Mouse (Mus musculus): ENCODE results near the gene Atp6ap2. TPM values are rescaled to one million over a fixed set of nuclear protein-coding genes. Genes with fewer than 3 reads are reported as not detected.
"Not testable (repeated sequence)": the region's sequence is repeated elsewhere in the genome, so short reads cannot be mapped to it uniquely, and the experiment has no call there.

Atp6ap2 gene
- 100 to 1,000 TPM; 209 to 221 TPM for total RNA-seq (2021)

GRCm38 (mm10) chrX:12587192-12587957 is at the start of gene Atp6ap2:
Atp6ap2 (plus strand) TSS chrX:12587801.
- intact Hi-C loops (cut with DNase I), result no loop called here
- peak; percentile 92 to 95 for DNase-seq (ENCODE audit: extremely low spot score in 1 of 2, low spot score in 2 of 2)

GRCm38 (mm10) chrX:12544417-12544816 is 43.2 kb upstream of the Atp6ap2 start:
- intact Hi-C loops (cut with DNase I), result no loop called here
- no peak for DNase-seq (ENCODE audit: extremely low spot score in 1 of 2, low spot score in 2 of 2)

GRCm38 (mm10) chrX:12557086-12557485 is 30.5 kb upstream of the Atp6ap2 start:
- intact Hi-C loops (cut with DNase I), result no loop called here
- DNase-seq (ENCODE audit: extremely low spot score in 1 of 2, low spot score in 2 of 2), result no peak

- DNase-seq (ENCODE audit: extremely low spot score in 1 of 2, low spot score in 2 of 2), result no peak
- intact Hi-C loops (cut with DNase I), result no loop called here
Measured at GRCm38 (mm10) chrX:12571407-12571806, 16.2 kb upstream of the Atp6ap2 start.

GRCm38 (mm10) chrX:12577936-12578335 is 9.7 kb upstream of the Atp6ap2 start:
- intact Hi-C loops (cut with DNase I), result no loop called here
- DNase-seq (ENCODE audit: extremely low spot score in 1 of 2, low spot score in 2 of 2), result no peak

- intact Hi-C loops (cut with DNase I), result no loop called here
- DNase-seq (ENCODE audit: extremely low spot score in 1 of 2, low spot score in 2 of 2), result no peak
Measured at GRCm38 (mm10) chrX:12578339-12578868, 9.2 kb upstream of the Atp6ap2 start.

GRCm38 (mm10) chrX:12583261-12583660 is 4.3 kb upstream of the Atp6ap2 start:
- intact Hi-C loops (cut with DNase I), result no loop called here
- DNase-seq (ENCODE audit: extremely low spot score in 1 of 2, low spot score in 2 of 2), result no peak

- intact Hi-C loops (cut with DNase I), result no loop called here
- DNase-seq (ENCODE audit: extremely low spot score in 1 of 2, low spot score in 2 of 2), result no peak
Measured at GRCm38 (mm10) chrX:12587958-12588355, 356 bp downstream of the Atp6ap2 start.

- intact Hi-C loops (cut with DNase I), result no loop called here
- no peak for DNase-seq (ENCODE audit: extremely low spot score in 1 of 2, low spot score in 2 of 2)
Measured at GRCm38 (mm10) chrX:12591401-12591943, 3.9 kb downstream of the Atp6ap2 start.

GRCm38 (mm10) chrX:12592011-12592410 is 4.4 kb downstream of the Atp6ap2 start:
- intact Hi-C loops (cut with DNase I), result no loop called here
- DNase-seq (ENCODE audit: extremely low spot score in 1 of 2, low spot score in 2 of 2), result no peak

- intact Hi-C loops (cut with DNase I), result no loop called here
- no peak for DNase-seq (ENCODE audit: extremely low spot score in 1 of 2, low spot score in 2 of 2)
Measured at GRCm38 (mm10) chrX:12593824-12594223, 6.2 kb downstream of the Atp6ap2 start.

- intact Hi-C loops (cut with DNase I); DNase-seq (ENCODE audit: extremely low spot score in 1 of 2, low spot score in 2 of 2): not testable (repeated sequence)
Measured at GRCm38 (mm10) chrX:12610541-12610940, 22.9 kb downstream of the Atp6ap2 start.

- intact Hi-C loops (cut with DNase I), result no loop called here
- DNase-seq (ENCODE audit: extremely low spot score in 1 of 2, low spot score in 2 of 2), result no peak
Measured at GRCm38 (mm10) chrX:12611211-12611610, 23.6 kb downstream of the Atp6ap2 start.

GRCm38 (mm10) chrX:12612360-12612759 is 24.8 kb downstream of the Atp6ap2 start:
- DNase-seq (ENCODE audit: extremely low spot score in 1 of 2, low spot score in 2 of 2); intact Hi-C loops (cut with DNase I): not testable (repeated sequence)

GRCm38 (mm10) chrX:12625131-12625530 is 37.5 kb downstream of the Atp6ap2 start:
- intact Hi-C loops (cut with DNase I), result no loop called here
- DNase-seq (ENCODE audit: extremely low spot score in 1 of 2, low spot score in 2 of 2), result no peak

GRCm38 (mm10) chrX:12644976-12645375 is 57.4 kb downstream of the Atp6ap2 start:
- DNase-seq (ENCODE audit: extremely low spot score in 1 of 2, low spot score in 2 of 2), result no peak
- intact Hi-C loops (cut with DNase I), result no loop called here

- no peak for DNase-seq (ENCODE audit: extremely low spot score in 1 of 2, low spot score in 2 of 2)
Measured at GRCm38 (mm10) chrX:12645531-12646304, 58.1 kb downstream of the Atp6ap2 start.

GRCm38 (mm10) chrX:12651906-12652305 is 64.3 kb downstream of the Atp6ap2 start:
- no peak for DNase-seq (ENCODE audit: extremely low spot score in 1 of 2, low spot score in 2 of 2)
- intact Hi-C loops (cut with DNase I), result no loop called here

More at GRCm38 (mm10) chrX:12645531-12646304, 58.1 kb downstream of the Atp6ap2 start:
- intact Hi-C loops (cut with DNase I), result no loop called here

GRCm38 (mm10) chrX:12653879-12654278 is 66.3 kb downstream of the Atp6ap2 start:
- intact Hi-C loops (cut with DNase I), result no loop called here
- no peak for DNase-seq (ENCODE audit: extremely low spot score in 1 of 2, low spot score in 2 of 2)

All from left cerebral cortex, postnatal 10 days (tissue).